Mouse (Mus musculus): Measurements from ENCODE around the gene Inpp5f.
A peak's percentile ranks its signal among the peaks of the same experiment; 100 is the strongest.

Gene Inpp5f

GRCm38 (mm10) chr7:128738041-128738440 is 126.9 kb downstream of the Inpp5f start:
- DNase-seq (ENCODE audit: low read depth, low spot score) = peak; percentile 56

- peak; percentile 42 for DNase-seq (ENCODE audit: low read depth, low spot score)
Measured at GRCm38 (mm10) chr7:128739116-128739461, 128.0 kb downstream of the Inpp5f start.

- DNase-seq (ENCODE audit: low read depth, low spot score) = peak; percentile 63
Measured at GRCm38 (mm10) chr7:128739462-128740277, 128.5 kb downstream of the Inpp5f start.

GRCm38 (mm10) chr7:128740334-128740733 is 129.2 kb downstream of the Inpp5f start, which contains the start of gene Mcmbp:
Gene Mcmbp, minus strand, starts transcription at chr7:128740495.
- peak; percentile 98 for DNase-seq (ENCODE audit: low read depth, low spot score)

GRCm38 (mm10) chr7:128743898-128744297 is 132.8 kb downstream of the Inpp5f start:
- no peak for DNase-seq (ENCODE audit: low read depth, low spot score)

- peak; percentile 99 for DNase-seq (ENCODE audit: low read depth, low spot score)
Measured at GRCm38 (mm10) chr7:128744684-128745485, 133.8 kb downstream of the Inpp5f start, which contains the start of gene Sec23ip. Gene Sec23ip, plus strand, starts transcription at chr7:128744943.

All from A20 (cell line).